Mouse (Mus musculus) thymus, adult 2 months (tissue): Measurements from ENCODE around the gene AI837181. TPM values are rescaled to one million over a fixed set of nuclear protein-coding genes. Genes with fewer than 3 reads are reported as not detected.

Experiments
- DNase-seq: peaks from one replicate; pipeline ENCODE4 v3.0.0; 2021
- H3K27ac ChIP-seq: fragments of 200-500 bp; 2 replicates; pipeline ENCODE4 v1.5.1; 2012; ENCODE audit warnings: low read length, control low read depth; ENCODE audit not compliant: control insufficient read depth, insufficient read depth
- H3K27me3 ChIP-seq: fragments of 200-500 bp; 2 replicates; pipeline ENCODE4 v1.6.1; 2012; ENCODE audit warnings: mild to moderate bottlenecking, low read length, moderate library complexity, mixed read lengths; ENCODE audit not compliant: control insufficient read depth, insufficient read depth
- H3K36me3 ChIP-seq: fragments of 200-500 bp; 2 replicates; pipeline ENCODE4 v1.6.1; 2012; ENCODE audit warnings: mild to moderate bottlenecking, low read length, moderate library complexity; ENCODE audit not compliant: control insufficient read depth, insufficient read depth
- H3K4me1 ChIP-seq: fragments of 200-500 bp; replicated peaks from 2 replicates; pipeline ENCODE4 v1.6.1; 2012; ENCODE audit warnings: low read length; ENCODE audit not compliant: control insufficient read depth, insufficient read depth
- H3K4me3 ChIP-seq: fragments of 200-500 bp; 2 replicates; pipeline ENCODE4 v1.5.1; 2012; ENCODE audit warnings: mild to moderate bottlenecking, low read length, control low read depth, moderate library complexity; ENCODE audit not compliant: control insufficient read depth, insufficient read depth
- CTCF ChIP-seq: fragments of 200-500 bp; IDR thresholded peaks from 2 replicates; pipeline ENCODE4 v1.5.1; 2012; ENCODE audit warnings: mild to moderate bottlenecking, control low read depth, low read length, moderate library complexity, borderline replicate concordance; ENCODE audit not compliant: control insufficient read depth, poor library complexity, insufficient read depth; ENCODE audit errors: extremely low read depth
- POLR2A ChIP-seq: fragments of 200-500 bp; IDR thresholded peaks from 2 replicates; pipeline ENCODE4 v1.6.1; 2012; ENCODE audit warnings: mild to moderate bottlenecking, low read length, control low read depth, moderate library complexity; ENCODE audit not compliant: control insufficient read depth, poor library complexity, insufficient read depth; ENCODE audit errors: extremely low read depth
- WGBS: fragments of 180-500 bp; shearing (Covaris S2); methylation state at CpG from one replicate; pipeline ENCODE4 v1.1.7; 2018; 5-methylcytosine and 5-hydroxymethylcytosine counted together
- polyA plus RNA-seq: library from polyadenylated mRNA; depleted of rRNA; stranded (reverse); fragments of >200 nt; gene quantifications from 2 replicates; pipeline ENCODE4 v1.2.3, GENCODE M21; 2012

Gene AI837181
- polyA plus RNA-seq, 1 experiment: 149 TPM

DNA sequence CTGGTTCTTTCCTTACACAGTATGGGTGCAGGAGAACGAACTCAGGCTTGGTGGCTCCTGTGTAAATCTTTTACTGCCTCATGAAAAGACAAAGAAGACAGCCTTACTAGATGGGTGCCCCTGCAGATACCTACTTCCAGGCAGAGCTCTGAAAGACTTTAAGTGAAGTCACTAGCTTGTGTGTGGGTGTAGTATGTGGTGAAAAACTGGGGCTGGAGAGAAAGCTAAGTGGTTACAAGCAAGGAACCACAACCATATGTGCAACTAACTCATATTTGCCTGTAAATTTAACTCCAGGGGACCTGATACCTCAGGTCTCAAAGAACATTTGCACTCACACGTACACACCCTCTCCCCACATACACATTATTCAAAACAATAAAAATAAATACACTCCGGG, 35.0 kb downstream of the AI837181 start:
- peaks cover 25% of the 10 kb centered on the region for H3K4me1 ChIP-seq
- no peak overlapping the region for H3K4me3 ChIP-seq
- TF ChIP-seq CTCF: no peak
- TF ChIP-seq POLR2A: no peak
- DNase-seq: no peak
- H3K36me3 ChIP-seq: peaks cover under 1% of the 10 kb centered on the region
- 37% methylated on average over 3 of the region's 3 CpGs for WGBS
- H3K27ac ChIP-seq: no peak overlapping the region; the same call in 1 of the 2 replicates
- no peaks in the 10 kb centered on the region for H3K27me3 ChIP-seq

DNA sequence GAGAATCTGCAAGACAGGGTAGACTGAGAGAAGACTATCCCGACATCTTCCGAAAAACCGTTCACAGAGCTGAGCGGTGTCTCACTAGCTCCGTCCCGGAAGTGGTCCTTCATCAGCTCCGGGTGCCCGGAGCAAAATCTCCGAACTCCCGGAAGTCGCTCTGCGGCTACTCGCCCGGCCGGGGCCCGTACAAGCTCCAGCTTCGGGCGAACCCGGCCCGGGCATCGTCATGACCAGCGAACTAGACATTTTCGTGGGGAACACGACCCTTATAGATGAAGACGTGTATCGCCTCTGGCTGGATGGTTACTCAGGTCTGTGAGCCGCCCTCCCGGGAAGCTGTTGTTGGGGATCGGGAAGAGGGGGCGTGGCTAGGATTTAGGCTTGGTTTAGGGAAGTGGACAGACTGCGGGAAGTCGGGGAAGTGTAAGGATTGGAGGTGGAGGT, 35.5 kb downstream of the AI837181 start, which contains the start of gene Fibp:
Gene Fibp (plus strand): TSS at position 151 of the 447 bp plus-strand sequence.
- WGBS: under 1% methylated on average over 32 of the region's 32 CpGs
- TF ChIP-seq POLR2A (peak; percentile 67; the same call in 1 of the 2 replicates), CTCF (no peak; the same call in 1 of the 2 replicates)
- Histone ChIP-seq H3K36me3 (peaks cover 5% of the 10 kb centered on the region), H3K27me3 (no peaks in the 10 kb centered on the region), H3K27ac (peak within 1 kb of the TSS; percentile 8), H3K4me3 (peak within 1 kb of the TSS; percentile 96), H3K4me1 (peaks cover 24% of the 10 kb centered on the region)
- DNase-seq: peak; percentile 79

DNA sequence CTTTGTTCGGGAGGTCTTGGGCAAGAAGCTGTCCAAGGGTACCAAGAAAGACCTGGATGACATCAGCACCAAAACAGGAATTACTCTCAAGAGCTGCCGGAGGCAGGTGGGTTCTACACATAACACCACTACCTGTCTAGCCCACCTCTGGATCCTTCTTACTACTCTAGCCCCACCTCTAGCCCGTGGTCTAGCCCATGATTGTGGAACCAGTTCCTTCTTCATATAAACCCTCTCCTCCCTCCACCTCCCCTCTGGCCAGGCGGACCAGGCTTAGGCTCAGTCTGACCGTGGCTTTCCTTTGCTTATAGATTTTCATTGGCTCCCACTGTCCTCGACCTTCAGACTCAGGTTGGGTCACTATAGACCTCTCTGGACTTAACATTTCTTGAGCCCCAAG, 36.5 kb downstream of the AI837181 start:
- no peak for DNase-seq
- Histone ChIP-seq H3K27ac (no peak overlapping the region), H3K27me3 (no peaks in the 10 kb centered on the region), H3K4me1 (peaks cover 15% of the 10 kb centered on the region), H3K4me3 (no peak overlapping the region), H3K36me3 (peaks cover 5% of the 10 kb centered on the region)
- 84% methylated on average over 6 of the region's 6 CpGs for WGBS
- no peak for TF ChIP-seq POLR2A
- no peak for TF ChIP-seq CTCF

DNA sequence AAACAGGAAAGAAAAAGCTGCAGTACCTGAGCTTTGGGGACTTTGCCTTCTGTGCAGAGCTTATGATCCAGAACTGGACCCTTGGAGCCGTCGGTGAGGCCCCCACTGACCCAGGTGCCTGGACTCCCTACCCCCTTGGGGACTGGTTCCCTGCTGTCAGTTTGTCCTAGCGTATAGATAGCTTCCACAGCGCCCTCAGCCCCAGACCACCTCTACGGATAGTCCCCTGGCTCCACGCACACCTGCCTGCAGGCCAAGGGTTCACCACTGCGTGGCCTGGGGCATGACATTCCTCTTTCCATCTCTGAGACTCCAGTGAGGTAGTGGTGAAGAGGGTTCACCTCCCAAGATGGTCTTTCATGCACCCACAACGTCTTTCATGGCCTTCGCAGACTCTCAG, 38.3 kb downstream of the AI837181 start:
- H3K36me3 ChIP-seq: peaks cover 5% of the 10 kb centered on the region
- 94% methylated on average over 9 of the region's 9 CpGs for WGBS
- DNase-seq: no peak
- no peaks in the 10 kb centered on the region for H3K27me3 ChIP-seq
- no peak overlapping the region for H3K4me3 ChIP-seq
- TF ChIP-seq CTCF (no peak), POLR2A (no peak)
- H3K4me1 ChIP-seq: peaks cover 14% of the 10 kb centered on the region
- no peak overlapping the region for H3K27ac ChIP-seq

DNA sequence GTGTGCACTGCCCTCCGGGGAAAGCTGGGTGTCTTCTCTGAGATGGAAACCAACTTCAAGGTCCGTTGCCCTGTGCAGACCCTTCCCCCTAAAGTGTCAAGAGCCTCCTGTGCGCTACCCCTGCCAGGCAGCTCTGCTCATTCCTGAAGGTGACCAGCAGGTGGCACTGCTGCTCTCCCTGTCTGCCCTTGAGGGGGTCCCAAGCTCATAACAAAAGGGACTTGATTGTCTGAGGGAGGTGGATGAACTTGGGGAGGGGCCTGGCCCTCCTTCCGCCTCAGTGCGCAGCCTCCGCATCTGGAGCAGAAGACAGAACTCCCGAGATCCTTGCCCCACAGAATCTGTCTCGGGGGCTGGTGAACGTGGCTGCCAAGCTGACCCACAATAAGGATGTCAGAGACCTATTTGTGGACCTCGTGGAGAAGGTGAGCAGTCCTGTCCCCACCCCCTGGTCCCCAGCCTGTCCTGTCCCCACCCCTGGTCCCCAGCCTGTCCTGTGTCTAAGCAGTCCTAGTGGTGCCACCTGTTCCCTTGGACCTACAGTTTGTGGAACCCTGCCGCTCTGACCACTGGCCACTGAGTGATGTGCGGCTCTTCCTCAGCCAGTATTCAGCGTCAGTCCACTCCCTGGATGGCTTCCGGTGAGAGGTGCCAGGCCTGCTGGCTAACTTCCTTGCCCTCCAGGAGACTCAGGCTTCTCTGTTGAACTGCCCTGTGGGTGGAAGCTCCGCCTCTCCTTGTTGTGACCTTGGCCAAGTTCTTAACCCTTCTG, 39.0 kb downstream of the AI837181 start:
- peaks cover 5% of the 10 kb centered on the region for H3K36me3 ChIP-seq
- no peaks in the 10 kb centered on the region for H3K27me3 ChIP-seq
- H3K27ac ChIP-seq: no peak overlapping the region
- no peak for TF ChIP-seq POLR2A
- TF ChIP-seq CTCF: peak; percentile 91
- 78% methylated on average over 15 of the region's 15 CpGs for WGBS
- no peak overlapping the region for H3K4me3 ChIP-seq
- peak; percentile 72 for DNase-seq
- peaks cover 20% of the 10 kb centered on the region for H3K4me1 ChIP-seq

DNA sequence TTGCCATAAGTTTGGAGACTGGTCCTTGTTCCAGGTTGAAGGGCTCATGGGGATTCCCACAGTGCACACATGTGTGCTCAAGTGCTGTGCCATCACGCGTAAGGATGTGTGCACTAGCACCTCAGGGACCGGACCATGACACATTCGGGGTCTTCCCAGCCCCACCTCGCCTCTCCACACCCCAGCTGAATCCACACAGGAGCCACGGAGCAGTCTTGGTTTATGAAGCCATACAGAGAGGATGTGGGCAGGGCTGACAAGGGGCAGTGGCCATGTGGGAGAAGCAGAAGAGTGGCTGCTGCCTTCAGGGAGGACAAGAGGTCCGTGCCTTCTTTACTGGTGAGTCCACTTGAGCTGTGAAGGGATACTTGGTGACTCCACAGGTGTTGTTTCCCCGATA, 40.1 kb downstream of the AI837181 start:
- peaks cover 5% of the 10 kb centered on the region for H3K36me3 ChIP-seq
- WGBS: 93% methylated on average over 8 of the region's 8 CpGs
- no peak overlapping the region for H3K4me3 ChIP-seq
- H3K27me3 ChIP-seq: no peaks in the 10 kb centered on the region
- H3K27ac ChIP-seq: no peak overlapping the region
- no peak for TF ChIP-seq POLR2A
- no peak for TF ChIP-seq CTCF
- no peak for DNase-seq
- H3K4me1 ChIP-seq: peaks cover 19% of the 10 kb centered on the region
